Mouse (Mus musculus): ENCODE measurements around the gene Rpl27.
"Not testable (repeated sequence)": the region's sequence is repeated elsewhere in the genome, so short reads cannot be mapped to it uniquely, and the experiment has no call there.

The Rpl27 gene

GRCm38 (mm10) chr11:101446860-101447259, 4.8 kb downstream of the Rpl27 start:
- DNase-seq (ENCODE audit: extremely low read depth, insufficient read length, low spot score), result not testable (repeated sequence)

GRCm38 (mm10) chr11:101447786-101448185, 5.7 kb downstream of the Rpl27 start:
- no peak for DNase-seq (ENCODE audit: extremely low read depth, insufficient read length, low spot score)

DNA sequence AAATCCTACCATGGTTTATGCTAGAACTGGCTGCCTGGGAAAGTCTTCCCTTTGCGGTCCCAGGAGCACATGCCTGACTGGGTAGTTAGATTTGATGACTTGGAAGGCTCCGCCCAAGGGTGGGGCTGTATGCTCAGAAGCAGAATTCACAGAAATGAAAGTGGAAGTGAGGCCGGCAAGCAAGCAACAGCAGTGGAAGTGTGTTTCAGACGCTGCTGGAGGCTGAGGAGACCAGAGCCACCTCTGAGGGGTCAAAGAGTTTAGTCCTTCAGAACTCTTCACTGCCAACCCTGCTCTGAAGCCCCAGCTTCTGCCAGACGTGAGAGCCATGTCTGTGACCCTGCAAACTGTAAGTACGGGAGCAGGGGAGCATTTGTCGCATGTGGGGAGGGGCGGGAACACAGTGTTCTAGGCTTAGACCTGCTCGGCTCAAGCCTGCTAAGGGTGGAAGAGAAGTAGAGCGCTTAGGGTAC, 6.2 kb downstream of the Rpl27 start, which contains the start of gene Ifi35:
Ifi35 (plus strand) TSS at position 134 of the 473 bp plus-strand sequence.
- DNase-seq (ENCODE audit: extremely low read depth, insufficient read length, low spot score), result peak; percentile 77

- peak; percentile 47 for DNase-seq (ENCODE audit: extremely low read depth, insufficient read length, low spot score)
These were observed 6.8 kb downstream of the Rpl27 start for GRCm38 (mm10) chr11:101448899-101449298.

DNA sequence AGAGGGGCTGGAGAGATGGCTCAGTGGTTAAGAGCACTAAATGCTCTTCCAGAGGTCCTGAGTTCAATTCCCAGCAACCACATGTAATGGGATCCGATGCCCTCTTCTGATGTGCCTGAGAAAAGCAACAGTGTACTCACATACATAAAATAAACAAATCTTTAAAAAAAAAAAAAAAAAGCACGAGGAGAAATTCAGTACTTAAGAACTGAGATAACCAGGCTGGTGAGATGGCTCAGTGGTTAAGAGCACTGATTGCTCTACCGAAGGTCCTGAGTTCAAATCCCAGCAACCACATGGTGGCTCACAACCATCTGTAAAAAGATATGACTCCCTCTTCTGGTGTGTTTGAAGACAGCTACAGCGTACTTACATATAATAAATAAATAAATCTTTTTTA, 7.5 kb downstream of the Rpl27 start:
- DNase-seq (ENCODE audit: extremely low read depth, insufficient read length, low spot score), result not testable (repeated sequence)

DNA sequence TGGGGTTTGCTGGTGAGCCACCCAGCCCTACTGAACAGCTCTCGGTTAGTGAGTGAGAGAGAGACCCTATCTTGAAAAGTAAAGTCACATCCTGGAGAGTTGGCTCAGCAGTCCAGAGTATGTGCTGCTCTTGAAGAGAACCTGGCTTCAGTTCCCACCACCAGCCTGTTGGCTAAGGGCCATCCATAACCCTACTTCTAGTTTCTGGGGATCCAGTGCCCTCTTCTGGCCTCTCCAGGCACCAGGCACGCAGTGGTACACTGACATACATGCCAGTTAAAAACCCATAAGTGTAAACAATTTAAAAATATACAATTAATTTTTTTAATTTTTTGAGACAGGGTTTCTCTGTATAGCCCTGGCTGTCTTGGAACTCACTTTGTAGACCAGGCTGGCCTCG, 8.3 kb downstream of the Rpl27 start:
- DNase-seq (ENCODE audit: extremely low read depth, insufficient read length, low spot score), result no peak

DNA sequence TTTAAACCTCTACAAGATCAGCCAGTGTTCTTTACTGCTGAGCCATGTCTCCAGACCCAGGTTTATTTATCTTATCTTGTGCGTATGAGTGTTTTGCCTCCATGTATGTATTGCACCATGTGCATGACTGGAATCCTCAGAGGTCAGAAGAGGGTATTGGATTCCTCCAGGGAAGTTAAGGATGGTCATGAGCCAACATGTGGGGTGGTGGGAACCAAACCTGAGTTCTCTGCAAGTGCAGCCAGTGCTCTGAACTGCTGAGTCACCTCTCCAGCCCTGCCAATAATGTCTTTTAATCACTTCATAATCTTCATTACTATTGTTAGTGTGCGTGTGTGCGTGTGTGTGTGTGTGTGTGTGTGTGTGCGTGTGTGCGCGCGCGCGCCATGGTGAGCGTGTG, 9.4 kb downstream of the Rpl27 start:
- no peak for DNase-seq (ENCODE audit: extremely low read depth, insufficient read length, low spot score)

GRCm38 (mm10) chr11:101452093-101452774, 10.1 kb downstream of the Rpl27 start:
- no peak for DNase-seq (ENCODE audit: extremely low read depth, insufficient read length, low spot score)

- DNase-seq (ENCODE audit: extremely low read depth, insufficient read length, low spot score), result no peak
These were observed 12.6 kb downstream of the Rpl27 start for GRCm38 (mm10) chr11:101454702-101455101.

DNA sequence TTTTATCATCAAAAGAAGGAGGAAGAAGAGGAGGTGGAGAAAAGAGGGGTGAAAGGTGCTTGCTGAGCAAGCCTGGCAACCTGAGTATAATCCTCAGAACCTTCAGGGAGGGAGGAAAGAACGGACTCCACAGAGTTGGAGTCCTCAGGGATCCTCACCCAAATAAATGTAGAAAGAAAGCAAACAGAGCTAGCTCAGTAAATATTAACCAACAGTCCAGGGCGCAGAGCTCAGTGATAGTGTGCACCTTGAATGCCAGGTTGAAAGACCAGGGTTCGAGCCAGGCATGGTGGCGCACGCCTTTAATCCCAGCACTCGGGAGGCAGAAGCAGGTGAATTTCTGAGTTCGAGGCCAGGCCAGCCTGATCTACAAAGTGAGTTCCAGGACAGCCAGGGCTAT, 13.5 kb downstream of the Rpl27 start:
- DNase-seq (ENCODE audit: extremely low read depth, insufficient read length, low spot score), result no peak

- no peak for DNase-seq (ENCODE audit: extremely low read depth, insufficient read length, low spot score)
These were observed 15.5 kb downstream of the Rpl27 start for GRCm38 (mm10) chr11:101457631-101458030.

DNA sequence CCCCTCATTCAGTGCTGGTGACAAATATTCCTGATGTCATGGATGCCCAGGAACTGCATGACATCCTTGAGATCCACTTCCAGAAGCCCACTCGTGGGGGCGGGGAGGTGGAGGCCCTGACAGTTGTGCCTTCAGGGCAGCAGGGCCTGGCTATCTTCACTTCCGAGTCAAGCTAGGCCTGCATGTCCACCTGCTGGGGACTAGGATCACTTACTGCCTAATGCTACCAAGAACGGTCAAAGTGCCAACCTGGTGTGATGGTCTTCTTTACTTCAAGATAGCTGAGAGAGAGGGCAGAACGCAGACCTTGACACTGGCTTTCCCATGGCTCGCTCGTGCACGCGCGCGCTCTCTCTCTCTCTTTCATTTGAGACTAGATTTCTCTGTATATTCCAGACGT, 16.1 kb downstream of the Rpl27 start:
- DNase-seq (ENCODE audit: extremely low read depth, insufficient read length, low spot score), result no peak

DNA sequence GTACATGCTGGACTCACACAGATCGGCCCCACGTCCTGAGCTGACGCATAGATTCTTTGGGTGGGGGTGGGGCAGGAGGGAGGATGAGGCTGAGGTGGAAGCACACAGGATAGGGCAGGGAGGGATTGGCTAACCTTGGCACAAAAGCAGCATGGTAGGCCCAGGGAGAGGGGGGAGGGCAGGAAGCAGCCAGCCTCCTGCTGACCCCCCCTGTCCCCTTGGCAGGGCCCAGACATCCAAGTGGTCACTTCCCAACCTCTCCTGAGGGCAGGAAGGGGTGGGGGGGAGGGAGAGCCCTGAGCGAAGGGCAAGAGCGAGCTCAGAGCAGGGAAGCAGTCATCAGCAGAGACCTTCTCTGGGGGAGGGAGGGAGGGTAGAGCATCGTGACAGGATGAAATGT, 17.6 kb downstream of the Rpl27 start:
- no peak for DNase-seq (ENCODE audit: extremely low read depth, insufficient read length, low spot score)

DNA sequence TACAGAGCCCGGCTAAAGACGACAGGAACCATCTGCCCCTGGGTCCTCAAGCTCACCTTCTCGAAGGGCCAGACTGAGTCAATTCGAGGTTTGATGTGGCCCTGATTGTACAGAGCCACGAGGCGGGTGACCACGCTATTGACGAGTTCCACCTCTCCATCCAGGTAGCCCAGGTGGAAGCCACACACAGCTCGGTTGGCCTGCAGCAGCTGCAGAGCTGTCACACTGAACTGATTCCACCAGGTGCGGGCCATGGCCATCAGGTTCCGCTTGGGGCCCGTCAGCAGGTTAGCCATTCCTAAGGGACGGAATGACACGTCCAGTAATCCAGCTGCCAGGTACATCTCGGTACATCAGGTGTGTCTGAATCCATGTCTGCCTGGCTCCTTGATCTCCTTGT, 18.2 kb downstream of the Rpl27 start:
- DNase-seq (ENCODE audit: extremely low read depth, insufficient read length, low spot score), result no peak

GRCm38 (mm10) chr11:101462141-101462540, 20.0 kb downstream of the Rpl27 start:
- no peak for DNase-seq (ENCODE audit: extremely low read depth, insufficient read length, low spot score)

GRCm38 (mm10) chr11:101462583-101463440, 20.7 kb downstream of the Rpl27 start:
- no peak for DNase-seq (ENCODE audit: extremely low read depth, insufficient read length, low spot score)

DNA sequence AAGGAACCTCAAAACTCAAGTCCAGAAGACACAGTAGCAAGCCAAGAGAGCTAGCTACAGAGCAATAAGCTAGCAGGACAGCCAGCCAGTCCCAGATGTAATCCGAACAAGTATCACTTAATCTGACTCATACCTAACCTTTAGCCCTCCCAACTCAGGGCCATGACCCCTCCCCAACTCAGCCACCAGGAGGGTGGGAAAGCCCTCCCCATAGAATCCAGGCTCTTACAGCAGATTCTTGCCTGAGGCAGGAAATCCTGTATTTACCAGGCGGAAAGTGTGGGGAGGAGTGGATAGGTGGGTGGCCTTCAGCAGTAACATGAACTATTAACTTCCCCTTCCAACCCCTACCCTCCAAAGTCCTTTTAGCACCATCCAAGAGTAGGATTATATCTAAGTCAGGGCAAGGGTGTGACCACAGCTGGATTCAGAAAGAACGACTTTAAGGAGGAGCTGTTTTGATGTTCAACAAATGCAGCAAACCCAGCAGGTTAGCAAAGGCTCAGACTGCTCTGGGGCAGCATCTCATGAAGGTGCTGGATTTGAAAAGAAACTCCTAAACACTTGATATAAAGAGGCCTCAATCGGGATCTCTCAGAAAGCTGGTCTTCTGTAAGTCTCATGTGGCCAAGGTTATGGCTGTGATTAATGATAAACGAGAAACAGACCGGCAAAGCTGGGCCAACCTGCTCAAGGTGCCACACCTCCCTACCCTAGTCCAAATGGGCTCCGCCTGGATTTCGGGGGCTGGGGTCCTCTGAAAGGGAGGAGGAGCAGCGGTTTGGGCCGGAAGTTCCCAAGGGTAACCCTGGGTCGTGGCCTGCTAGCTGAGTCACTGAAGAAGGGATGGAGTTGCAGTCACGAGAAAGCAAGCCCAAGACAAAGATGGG, 22.4 kb downstream of the Rpl27 start, which contains the start of gene Rnd2:
Rnd2 (plus strand) TSS at position 789 of the 890 bp plus-strand sequence.
- DNase-seq (ENCODE audit: extremely low read depth, insufficient read length, low spot score), result no peak

DNA sequence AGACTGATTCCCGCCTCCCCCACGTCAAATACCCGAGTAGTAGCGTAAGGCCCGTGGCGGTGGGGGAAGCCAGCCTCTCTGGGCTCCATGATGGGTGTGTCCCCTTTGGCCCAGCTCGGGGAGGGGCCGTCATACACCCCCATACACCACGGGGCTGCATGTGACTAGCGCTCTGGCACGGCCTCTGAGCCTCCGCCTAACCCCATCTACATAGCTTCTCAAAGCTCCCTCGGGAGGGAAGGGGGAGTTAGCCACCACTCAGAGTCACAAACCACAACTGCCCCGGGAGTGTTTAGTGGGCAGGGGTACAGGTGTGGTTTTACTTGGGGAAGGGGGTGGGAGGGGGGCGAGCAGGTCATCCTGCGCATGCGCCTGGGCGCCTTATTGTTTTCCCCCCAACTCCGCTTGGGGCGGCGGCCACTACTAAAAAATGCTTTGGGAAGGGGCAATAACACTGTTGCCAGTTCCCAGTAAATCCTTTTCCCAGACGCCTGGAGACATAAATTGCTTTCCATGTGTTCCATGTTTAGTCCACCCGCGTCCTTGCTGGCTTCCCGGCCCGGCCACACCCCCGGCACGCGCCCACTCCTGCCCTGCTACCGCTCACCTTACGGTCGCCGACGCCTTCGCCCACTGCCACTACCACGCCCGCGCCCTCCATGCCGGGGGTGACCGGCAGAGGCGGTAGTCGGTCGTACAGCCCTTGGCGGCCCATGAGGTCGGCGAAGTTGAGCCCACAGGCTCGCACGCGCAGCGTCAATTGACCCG, 23.2 kb downstream of the Rpl27 start:
- DNase-seq (ENCODE audit: extremely low read depth, insufficient read length, low spot score), result peak; percentile 85

DNA sequence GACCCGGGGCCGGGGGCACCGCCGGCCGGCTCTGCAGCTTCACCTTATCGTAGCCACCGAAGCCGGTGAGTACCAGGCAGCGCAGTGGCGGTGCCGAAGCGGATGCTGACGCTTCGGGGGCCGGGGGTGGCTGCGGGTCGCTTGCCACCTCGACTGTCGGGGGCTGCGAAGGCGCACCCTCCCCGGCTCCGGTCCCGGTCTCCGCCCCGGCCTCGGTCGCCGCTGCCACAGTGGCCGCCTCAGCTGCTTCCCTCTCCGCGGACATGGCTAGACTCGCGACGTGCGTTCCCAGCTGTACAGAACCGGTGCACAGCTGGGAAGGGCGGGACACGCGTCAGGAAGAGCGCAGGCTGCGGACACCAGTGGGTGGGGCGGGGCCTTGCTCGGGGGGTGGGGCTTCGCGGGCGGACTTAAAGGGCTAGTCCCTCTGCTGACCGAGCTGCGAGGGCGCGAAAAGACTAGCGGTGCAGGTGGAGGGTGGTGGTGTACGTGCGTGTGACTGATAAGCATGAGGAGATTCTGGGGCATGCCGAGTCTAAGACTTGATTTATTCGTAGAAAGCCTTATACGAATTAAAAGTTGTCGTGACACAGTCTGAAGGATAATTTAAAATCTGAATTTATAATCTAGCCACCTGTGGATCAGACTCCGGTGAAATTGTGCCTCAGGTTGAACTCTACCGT, 23.9 kb downstream of the Rpl27 start, which contains the start of gene Vat1:
Vat1 (minus strand) TSS at position 362 of the 683 bp plus-strand sequence.
- DNase-seq (ENCODE audit: extremely low read depth, insufficient read length, low spot score), result peak; percentile 90
